Mouse (Mus musculus): ENCODE data around the gene Sox5. TPM values are rescaled to one million over a fixed set of nuclear protein-coding genes. Genes with fewer than 3 reads are reported as not detected.

The Sox5 gene
- polyA plus RNA-seq, 1 experiment from 2014 or later = 43.3 TPM

GRCm38 (mm10) chr6:144804321-144804720 lies 22.5 kb upstream of the Sox5 start:
- no peak overlapping the region for H3K4me3 ChIP-seq (ENCODE audit: low read depth, low read length)
- no peaks in the 10 kb centered on the region for H3K27me3 ChIP-seq (ENCODE audit: control insufficient read depth, insufficient read depth, low read depth, low read length)
- H3K4me2 ChIP-seq (ENCODE audit: low read length) = no peak overlapping the region
- peaks cover 6% of the 10 kb centered on the region; the same call in 1 of the 2 replicates for H3K9me3 ChIP-seq (replicated peaks; ENCODE audit: control insufficient read depth, low read length, poor library complexity, severe bottlenecking)
- H3K36me3 ChIP-seq (ENCODE audit: control insufficient read depth, insufficient read depth, low read length) = no peaks in the 10 kb centered on the region
- H3K4me1 ChIP-seq (ENCODE audit: control insufficient read depth, insufficient read depth, low read length) = no peaks in the 10 kb centered on the region
- 83% methylated on average over 5 of the region's 5 CpGs for WGBS
- H3K27ac ChIP-seq (ENCODE audit: low read length) = no peak overlapping the region
- no peak for ATAC-seq
- no peak overlapping the region for H3K9ac ChIP-seq (ENCODE audit: low read depth, low read length)

GRCm38 (mm10) chr6:144803063-144803462 lies 21.3 kb upstream of the Sox5 start:
- WGBS = 100% methylated on average over 1 of the region's 1 CpGs

GRCm38 (mm10) chr6:144794356-144794755 lies 12.6 kb upstream of the Sox5 start:
- ATAC-seq = no peak
- no peak overlapping the region for H3K4me2 ChIP-seq (ENCODE audit: low read length)
- WGBS = 79% methylated on average over 3 of the region's 3 CpGs

More at GRCm38 (mm10) chr6:144803063-144803462, 21.3 kb upstream of the Sox5 start:
- H3K27me3 ChIP-seq (ENCODE audit: control insufficient read depth, insufficient read depth, low read depth, low read length) = no peaks in the 10 kb centered on the region
- no peaks in the 10 kb centered on the region for H3K36me3 ChIP-seq (ENCODE audit: control insufficient read depth, insufficient read depth, low read length)
- H3K9ac ChIP-seq (ENCODE audit: low read depth, low read length) = no peak overlapping the region
- H3K9me3 ChIP-seq (replicated peaks; ENCODE audit: control insufficient read depth, low read length, poor library complexity, severe bottlenecking) = peaks cover 6% of the 10 kb centered on the region; the same call in 1 of the 2 replicates
- H3K4me3 ChIP-seq (ENCODE audit: low read depth, low read length) = no peak overlapping the region
- H3K4me2 ChIP-seq (ENCODE audit: low read length) = no peak overlapping the region
- no peak overlapping the region for H3K27ac ChIP-seq (ENCODE audit: low read length)
- H3K4me1 ChIP-seq (ENCODE audit: control insufficient read depth, insufficient read depth, low read length) = no peaks in the 10 kb centered on the region
- no peak for ATAC-seq

GRCm38 (mm10) chr6:144792871-144793270 lies 11.1 kb upstream of the Sox5 start:
- H3K9ac ChIP-seq (ENCODE audit: low read depth, low read length) = no peak overlapping the region
- H3K4me1 ChIP-seq (ENCODE audit: control insufficient read depth, insufficient read depth, low read length) = peaks cover 11% of the 10 kb centered on the region; the same call in 1 of the 2 replicates
- no peaks in the 10 kb centered on the region for H3K27me3 ChIP-seq (ENCODE audit: control insufficient read depth, insufficient read depth, low read depth, low read length)
- no peaks in the 10 kb centered on the region for H3K36me3 ChIP-seq (ENCODE audit: control insufficient read depth, insufficient read depth, low read length)
- ATAC-seq = no peak
- peak overlapping the region; percentile 28; the same call in 1 of the 2 replicates for H3K27ac ChIP-seq (ENCODE audit: low read length)
- H3K4me2 ChIP-seq (ENCODE audit: low read length) = no peak overlapping the region
- no peak overlapping the region for H3K4me3 ChIP-seq (ENCODE audit: low read depth, low read length)
- 57% methylated on average over 8 of the region's 8 CpGs for WGBS
- no peaks in the 10 kb centered on the region for H3K9me3 ChIP-seq (replicated peaks; ENCODE audit: control insufficient read depth, low read length, poor library complexity, severe bottlenecking)

More at GRCm38 (mm10) chr6:144794356-144794755, 12.6 kb upstream of the Sox5 start:
- Histone ChIP-seq H3K9me3 (replicated peaks; ENCODE audit: control insufficient read depth, low read length, poor library complexity, severe bottlenecking) (no peaks in the 10 kb centered on the region), H3K27ac (ENCODE audit: low read length) (no peak overlapping the region), H3K36me3 (ENCODE audit: control insufficient read depth, insufficient read depth, low read length) (no peaks in the 10 kb centered on the region), H3K27me3 (ENCODE audit: control insufficient read depth, insufficient read depth, low read depth, low read length) (no peaks in the 10 kb centered on the region), H3K4me1 (ENCODE audit: control insufficient read depth, insufficient read depth, low read length) (peaks cover 11% of the 10 kb centered on the region; the same call in 1 of the 2 replicates), H3K9ac (ENCODE audit: low read depth, low read length) (no peak overlapping the region), H3K4me3 (ENCODE audit: low read depth, low read length) (no peak overlapping the region)

DNA sequence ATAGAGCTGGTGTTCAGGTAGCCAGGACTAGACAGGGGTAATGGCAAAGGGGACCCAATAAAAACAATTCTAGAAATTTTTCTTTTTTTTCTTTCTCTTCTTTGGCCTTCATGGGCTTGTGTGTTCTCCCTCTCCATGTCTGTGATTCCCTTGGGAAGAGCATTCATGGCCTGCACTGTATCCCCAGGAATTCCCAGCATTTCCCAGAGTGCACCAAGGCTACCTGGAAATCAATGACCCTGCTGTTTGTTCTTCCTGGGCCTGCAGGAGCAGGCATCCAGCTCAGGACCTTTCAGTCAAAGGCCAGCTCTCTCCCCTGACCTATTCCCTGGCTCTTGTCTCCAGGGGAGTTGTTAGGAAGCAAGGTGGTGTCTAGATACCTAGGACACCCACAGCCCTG lies 1.5 kb upstream of the Sox5 start:
- Histone ChIP-seq H3K27me3 (ENCODE audit: control insufficient read depth, insufficient read depth, low read depth, low read length) (no peaks in the 10 kb centered on the region; the same call in 1 of the 2 replicates), H3K9me3 (replicated peaks; ENCODE audit: control insufficient read depth, low read length, poor library complexity, severe bottlenecking) (no peaks in the 10 kb centered on the region), H3K4me1 (ENCODE audit: control insufficient read depth, insufficient read depth, low read length) (peaks cover 22% of the 10 kb centered on the region), H3K4me2 (ENCODE audit: low read length) (peak overlapping the region; percentile 98), H3K27ac (ENCODE audit: low read length) (no peak overlapping the region), H3K9ac (ENCODE audit: low read depth, low read length) (no peak overlapping the region), H3K36me3 (ENCODE audit: control insufficient read depth, insufficient read depth, low read length) (no peaks in the 10 kb centered on the region), H3K4me3 (ENCODE audit: low read depth, low read length) (no peak overlapping the region)
- no peak for ATAC-seq

DNA sequence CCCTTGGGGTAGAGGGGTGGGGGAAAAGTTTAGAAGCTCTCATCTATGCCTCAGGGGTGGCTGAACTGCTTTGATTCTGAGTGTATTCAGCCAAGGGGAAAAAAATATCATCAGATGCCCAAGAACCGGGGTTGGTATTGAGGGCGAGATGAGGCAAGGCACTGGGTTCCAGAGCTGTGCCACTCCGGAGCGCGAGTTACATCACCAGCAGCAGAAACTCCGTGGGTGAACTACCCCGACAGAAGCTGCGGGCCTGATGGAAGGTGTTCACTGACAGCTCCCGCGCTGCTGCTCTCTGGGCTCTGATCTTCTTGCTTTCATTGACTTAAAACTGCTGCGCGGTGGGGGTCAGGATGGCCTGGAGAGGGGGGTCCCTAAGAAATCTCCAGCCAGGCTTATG lies 1.1 kb upstream of the Sox5 start:
- no peak overlapping the region for H3K27ac ChIP-seq (ENCODE audit: low read length)
- H3K27me3 ChIP-seq (ENCODE audit: control insufficient read depth, insufficient read depth, low read depth, low read length) = no peaks in the 10 kb centered on the region; the same call in 1 of the 2 replicates
- H3K4me2 ChIP-seq (ENCODE audit: low read length) = peak overlapping the region; percentile 98
- peaks cover 22% of the 10 kb centered on the region for H3K4me1 ChIP-seq (ENCODE audit: control insufficient read depth, insufficient read depth, low read length)
- ATAC-seq = peak; percentile 13; the same call in 1 of the 2 replicates
- H3K9ac ChIP-seq (ENCODE audit: low read depth, low read length) = peak overlapping the region; percentile 82
- H3K4me3 ChIP-seq (ENCODE audit: low read depth, low read length) = peak overlapping the region; percentile 79
- no peaks in the 10 kb centered on the region for H3K9me3 ChIP-seq (replicated peaks; ENCODE audit: control insufficient read depth, low read length, poor library complexity, severe bottlenecking)
- WGBS = 4% methylated on average over 12 of the region's 12 CpGs
- no peaks in the 10 kb centered on the region for H3K36me3 ChIP-seq (ENCODE audit: control insufficient read depth, insufficient read depth, low read length)

GRCm38 (mm10) chr6:144782031-144782857 lies 467 bp upstream of the Sox5 start:
- peak; percentile 52 for ATAC-seq
- H3K4me3 ChIP-seq (ENCODE audit: low read depth, low read length) = peak overlapping the region; percentile 79
- no peaks in the 10 kb centered on the region; the same call in 1 of the 2 replicates for H3K27me3 ChIP-seq (ENCODE audit: control insufficient read depth, insufficient read depth, low read depth, low read length)
- WGBS = under 1% methylated on average over 35 of the region's 55 CpGs
- peak overlapping the region; percentile 98 for H3K4me2 ChIP-seq (ENCODE audit: low read length)
- H3K4me1 ChIP-seq (ENCODE audit: control insufficient read depth, insufficient read depth, low read length) = peaks cover 22% of the 10 kb centered on the region
- peak overlapping the region; percentile 74 for H3K27ac ChIP-seq (ENCODE audit: low read length)
- no peaks in the 10 kb centered on the region for H3K36me3 ChIP-seq (ENCODE audit: control insufficient read depth, insufficient read depth, low read length)
- H3K9ac ChIP-seq (ENCODE audit: low read depth, low read length) = peak overlapping the region; percentile 82
- no peaks in the 10 kb centered on the region for H3K9me3 ChIP-seq (replicated peaks; ENCODE audit: control insufficient read depth, low read length, poor library complexity, severe bottlenecking)

DNA sequence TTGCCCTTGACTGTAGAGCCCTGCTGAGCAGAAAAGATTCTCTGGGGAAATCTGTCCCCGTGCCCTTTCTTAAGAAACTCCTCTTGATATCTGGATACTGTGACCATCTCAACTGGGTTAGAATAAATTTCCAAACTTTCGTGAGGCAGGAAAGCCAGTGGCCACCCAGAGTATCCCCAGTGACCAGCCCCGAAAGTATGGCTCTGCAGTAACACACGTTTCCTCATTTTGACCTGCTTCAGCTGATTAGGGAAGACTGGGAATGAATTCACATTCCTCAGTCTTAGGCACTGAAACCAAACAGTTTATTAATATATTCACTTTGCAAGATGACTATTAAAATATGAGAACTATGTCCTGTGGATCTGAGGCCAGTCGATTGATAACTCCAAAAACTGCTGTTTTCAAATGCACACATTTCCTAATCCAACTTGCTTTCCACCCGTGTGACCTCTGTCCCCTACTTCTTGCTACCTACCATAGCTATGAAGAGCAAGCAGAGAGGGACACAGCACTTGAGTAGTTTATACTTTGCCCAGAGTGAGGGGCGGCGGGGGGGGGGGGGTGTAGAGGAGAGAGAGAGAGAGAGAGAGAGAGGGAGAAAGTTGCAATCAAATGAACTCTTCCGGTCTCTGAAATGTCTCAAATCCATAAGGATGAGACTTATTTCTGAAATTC lies 1.0 kb downstream of the Sox5 start:
- WGBS = 21% methylated on average over 8 of the region's 9 CpGs
- H3K9ac ChIP-seq (ENCODE audit: low read depth, low read length) = peak overlapping the region; percentile 82; the same call in 1 of the 2 replicates
- ATAC-seq = no peak
- H3K27me3 ChIP-seq (ENCODE audit: control insufficient read depth, insufficient read depth, low read depth, low read length) = no peaks in the 10 kb centered on the region
- H3K9me3 ChIP-seq (replicated peaks; ENCODE audit: control insufficient read depth, low read length, poor library complexity, severe bottlenecking) = no peaks in the 10 kb centered on the region
- H3K4me3 ChIP-seq (ENCODE audit: low read depth, low read length) = peak overlapping the region; percentile 79
- H3K4me1 ChIP-seq (ENCODE audit: control insufficient read depth, insufficient read depth, low read length) = peaks cover 22% of the 10 kb centered on the region
- no peak overlapping the region for H3K27ac ChIP-seq (ENCODE audit: low read length)
- H3K4me2 ChIP-seq (ENCODE audit: low read length) = peak overlapping the region; percentile 98
- H3K36me3 ChIP-seq (ENCODE audit: control insufficient read depth, insufficient read depth, low read length) = no peaks in the 10 kb centered on the region

All from midbrain, embryonic 16.5 days (tissue).